Mouse (Mus musculus): ENCODE measurements at regions not wholly inside any gene's neighbourhood (a gene's known extent, or its start where the extent isn't known, plus 50 kb on each side); places are given as distances from the start of the nearest gene placed in this dataset.

- DNase-seq (ENCODE audit: low read depth, low spot score), result no peak
- TF ChIP-seq ZC3H11A (IDR thresholded peaks at IDR 0.05; ENCODE audit: borderline replicate concordance, low read depth, low read length) (no peak), MAFK (IDR thresholded peaks at IDR 0.05; ENCODE audit: insufficient read depth, low read depth, low read length) (no peak), ZNF384 (IDR thresholded peaks at IDR 0.05; ENCODE audit: low read depth, low read length) (no peak), CHD2 (IDR thresholded peaks at IDR 0.05; ENCODE audit: low read depth, low read length) (no peak), HCFC1 (IDR thresholded peaks at IDR 0.05; ENCODE audit: borderline replicate concordance, insufficient read depth, low read length) (no peak)
- Histone ChIP-seq H3K9me3 (ENCODE audit: control insufficient read depth, insufficient read depth, low read depth, low read length) (no peaks in the 10 kb centered on the region), H3K4me1 (ENCODE audit: control insufficient read depth in 2 of 2, insufficient read depth in 2 of 2, low read length in 2 of 2, poor library complexity in 1 of 2) (no peaks in the 10 kb centered on the region), H3K4me3 (ENCODE audit: insufficient read depth in 1 of 2, low read depth in 1 of 2, low read length in 2 of 2, poor library complexity in 1 of 2, severe bottlenecking in 1 of 2) (no peak overlapping the region), H3K9ac (ENCODE audit: insufficient read depth, low read depth, low read length, poor library complexity, severe bottlenecking) (no peak overlapping the region), H3K27ac (ENCODE audit: insufficient read depth, low read depth, low read length, poor library complexity, severe bottlenecking) (no peak overlapping the region), H3K36me3 (ENCODE audit: control insufficient read depth, insufficient read depth, low read length, poor library complexity, severe bottlenecking) (no peaks in the 10 kb centered on the region)
- in situ Hi-C loops (cut with MboI; ENCODE audit: low sequenced_read_pairs in 2 of 2, unreplicated experiment in 2 of 2), result no loop called here
These were observed 167.1 kb downstream of the Fam169b start for GRCm38 (mm10) chr7:68440661-68441150.

- DNase-seq (ENCODE audit: low read depth, low spot score), result no peak
- in situ Hi-C loops (cut with MboI; ENCODE audit: low sequenced_read_pairs in 2 of 2, unreplicated experiment in 2 of 2), result no loop called here
- TF ChIP-seq ZC3H11A (IDR thresholded peaks at IDR 0.05; ENCODE audit: borderline replicate concordance, low read depth, low read length), result no peak
- TF ChIP-seq CHD2 (IDR thresholded peaks at IDR 0.05; ENCODE audit: low read depth, low read length), result no peak
- TF ChIP-seq HCFC1 (IDR thresholded peaks at IDR 0.05; ENCODE audit: borderline replicate concordance, insufficient read depth, low read length), result no peak
- TF ChIP-seq MAFK (IDR thresholded peaks at IDR 0.05; ENCODE audit: insufficient read depth, low read depth, low read length), result no peak
- no peak for TF ChIP-seq ZNF384 (IDR thresholded peaks at IDR 0.05; ENCODE audit: low read depth, low read length)
- Histone ChIP-seq H3K4me1 (ENCODE audit: control insufficient read depth in 2 of 2, insufficient read depth in 2 of 2, low read length in 2 of 2, poor library complexity in 1 of 2) (no peaks in the 10 kb centered on the region), H3K9me3 (ENCODE audit: control insufficient read depth, insufficient read depth, low read depth, low read length) (no peaks in the 10 kb centered on the region), H3K4me3 (ENCODE audit: insufficient read depth in 1 of 2, low read depth in 1 of 2, low read length in 2 of 2, poor library complexity in 1 of 2, severe bottlenecking in 1 of 2) (no peak overlapping the region), H3K36me3 (ENCODE audit: control insufficient read depth, insufficient read depth, low read length, poor library complexity, severe bottlenecking) (no peaks in the 10 kb centered on the region), H3K27ac (ENCODE audit: insufficient read depth, low read depth, low read length, poor library complexity, severe bottlenecking) (no peak overlapping the region), H3K9ac (ENCODE audit: insufficient read depth, low read depth, low read length, poor library complexity, severe bottlenecking) (no peak overlapping the region)
These were observed 155.3 kb downstream of the Fam169b start for GRCm38 (mm10) chr7:68428946-68429345.

- Histone ChIP-seq H3K4me3 (ENCODE audit: insufficient read depth in 1 of 2, low read depth in 1 of 2, low read length in 2 of 2, poor library complexity in 1 of 2, severe bottlenecking in 1 of 2) (no peak overlapping the region), H3K9ac (ENCODE audit: insufficient read depth, low read depth, low read length, poor library complexity, severe bottlenecking) (no peak overlapping the region), H3K27ac (ENCODE audit: insufficient read depth, low read depth, low read length, poor library complexity, severe bottlenecking) (no peak overlapping the region), H3K36me3 (ENCODE audit: control insufficient read depth, insufficient read depth, low read length, poor library complexity, severe bottlenecking) (no peaks in the 10 kb centered on the region), H3K4me1 (ENCODE audit: control insufficient read depth in 2 of 2, insufficient read depth in 2 of 2, low read length in 2 of 2, poor library complexity in 1 of 2) (no peaks in the 10 kb centered on the region), H3K9me3 (ENCODE audit: control insufficient read depth, insufficient read depth, low read depth, low read length) (no peaks in the 10 kb centered on the region)
- TF ChIP-seq HCFC1 (IDR thresholded peaks at IDR 0.05; ENCODE audit: borderline replicate concordance, insufficient read depth, low read length), result no peak
- in situ Hi-C loops (cut with MboI; ENCODE audit: low sequenced_read_pairs in 2 of 2, unreplicated experiment in 2 of 2), result no loop called here
- no peak for DNase-seq (ENCODE audit: low read depth, low spot score)
These were observed 142.3 kb downstream of the Fam169b start for GRCm38 (mm10) chr7:68415890-68416289.

- TF ChIP-seq HCFC1 (IDR thresholded peaks at IDR 0.05; ENCODE audit: borderline replicate concordance, insufficient read depth, low read length) (no peak), ZNF384 (IDR thresholded peaks at IDR 0.05; ENCODE audit: low read depth, low read length) (no peak), CHD2 (IDR thresholded peaks at IDR 0.05; ENCODE audit: low read depth, low read length) (no peak)
- H3K4me3 ChIP-seq (ENCODE audit: insufficient read depth in 1 of 2, low read depth in 1 of 2, low read length in 2 of 2, poor library complexity in 1 of 2, severe bottlenecking in 1 of 2), result no peak overlapping the region
- no peak overlapping the region for H3K9ac ChIP-seq (ENCODE audit: insufficient read depth, low read depth, low read length, poor library complexity, severe bottlenecking)
- H3K36me3 ChIP-seq (ENCODE audit: control insufficient read depth, insufficient read depth, low read length, poor library complexity, severe bottlenecking), result no peaks in the 10 kb centered on the region
- in situ Hi-C loops (cut with MboI; ENCODE audit: low sequenced_read_pairs in 2 of 2, unreplicated experiment in 2 of 2), result no loop called here
- H3K9me3 ChIP-seq (ENCODE audit: control insufficient read depth, insufficient read depth, low read depth, low read length), result no peaks in the 10 kb centered on the region
- no peak overlapping the region for H3K27ac ChIP-seq (ENCODE audit: insufficient read depth, low read depth, low read length, poor library complexity, severe bottlenecking)
- no peaks in the 10 kb centered on the region for H3K4me1 ChIP-seq (ENCODE audit: control insufficient read depth in 2 of 2, insufficient read depth in 2 of 2, low read length in 2 of 2, poor library complexity in 1 of 2)
- no peak for DNase-seq (ENCODE audit: low read depth, low spot score)
These were observed 139.1 kb downstream of the Fam169b start for GRCm38 (mm10) chr7:68412786-68413185.

Measured in ES-E14 (cell line).